Mouse (Mus musculus) lung, postnatal 0 days (tissue): ENCODE results near the gene Ophn1.

Source experiments
- CTCF ChIP-seq: IDR thresholded peaks from 2 replicates; pipeline ENCODE4 v1.5.1; 2016; ENCODE audit warnings: antibody characterized with exemption, mild to moderate bottlenecking
- EP300 ChIP-seq: IDR thresholded peaks from 2 replicates; pipeline ENCODE4 v1.6.1; 2016; ENCODE audit warnings: antibody characterized with exemption, mild to moderate bottlenecking, control low read depth

DNA sequence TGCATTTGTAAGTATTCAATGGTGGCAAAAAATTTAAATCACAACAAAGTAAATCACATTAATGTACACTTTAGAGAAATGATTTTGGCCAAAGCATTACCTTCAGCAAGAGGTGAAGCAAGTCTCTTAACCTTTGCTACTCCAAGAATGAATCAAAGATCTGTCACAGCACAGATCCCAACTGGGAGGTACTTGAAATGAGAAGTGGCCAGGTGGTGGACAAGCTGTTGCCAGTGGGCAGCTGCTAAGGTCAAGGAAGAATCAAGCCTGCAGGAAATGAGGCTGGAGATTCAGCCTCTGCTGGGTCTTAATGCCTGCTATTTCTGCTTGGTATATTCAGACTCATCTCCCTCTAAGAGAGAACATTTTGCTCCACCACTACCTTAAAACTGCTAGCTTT is 87.0 kb downstream of the Ophn1 start:
- TF ChIP-seq CTCF (no peak), EP300 (no peak)
